Mouse (Mus musculus) C2C12 (cell line): ENCODE data around the gene Kif16b. TPM values are rescaled to one million over a fixed set of nuclear protein-coding genes. Genes with fewer than 3 reads are reported as not detected.

ENCODE experiments used
- H3K27me3 ChIP-seq: one replicate; pipeline ENCODE4 v1.6.1; 2011; ENCODE audit not compliant: control insufficient read depth, insufficient read depth, insufficient read length
- H3K36me3 ChIP-seq: one replicate; pipeline ENCODE4 v1.6.1; 2011; ENCODE audit not compliant: control insufficient read depth, insufficient read depth
- H3K4me3 ChIP-seq: one replicate; pipeline ENCODE4 v1.5.1; 2011; ENCODE audit warnings: mild to moderate bottlenecking, control low read depth; ENCODE audit not compliant: poor library complexity, insufficient read depth, severe bottlenecking
- H3K79me2 ChIP-seq: one replicate; pipeline ENCODE4 v1.6.1; 2011; ENCODE audit not compliant: control insufficient read depth, insufficient read depth
- H3K79me3 ChIP-seq: one replicate; pipeline ENCODE4 v1.6.1; 2011; ENCODE audit warnings: low read depth, control low read depth
- H3ac ChIP-seq: one replicate; pipeline ENCODE3; 2011; ENCODE audit warnings: low read depth; ENCODE audit not compliant: control insufficient read depth, insufficient read length
- CEBPB ChIP-seq: IDR thresholded peaks from one replicate; pipeline ENCODE4 v1.6.1; 2011; ENCODE audit warnings: low read depth, mild to moderate bottlenecking, control low read depth, moderate library complexity
- CTCF ChIP-seq: IDR thresholded peaks from one replicate; pipeline ENCODE4 v1.5.1; 2011; ENCODE audit not compliant: control insufficient read depth, insufficient read depth, insufficient read length
- FOSL1 ChIP-seq: IDR thresholded peaks from one replicate; pipeline ENCODE4 v1.8.0; 2011; ENCODE audit warnings: mild to moderate bottlenecking, low read length; ENCODE audit not compliant: poor library complexity, insufficient read depth, severe bottlenecking
- MAX ChIP-seq: IDR thresholded peaks from one replicate; pipeline ENCODE4 v1.6.1; 2011; ENCODE audit warnings: mild to moderate bottlenecking, control low read depth
- MYOD1 ChIP-seq: IDR thresholded peaks from one replicate; pipeline ENCODE4 v1.6.1; 2011; ENCODE audit warnings: low read depth; ENCODE audit not compliant: control insufficient read depth, insufficient read length
- MYOG ChIP-seq: IDR thresholded peaks from one replicate; pipeline ENCODE4 v1.6.1; 2011; ENCODE audit not compliant: control insufficient read depth, insufficient read length; ENCODE audit errors: extremely low read depth
- USF1 ChIP-seq: IDR thresholded peaks from one replicate; pipeline ENCODE4 v1.6.1; 2011; ENCODE audit warnings: low read depth, mild to moderate bottlenecking, control low read depth, moderate library complexity
- polyA plus RNA-seq: library from polyadenylated mRNA; unstranded; fragments of >200 nt; fragmentation: generic; extraction: Trizol; gene quantifications from one replicate; pipeline ENCODE4 v1.2.1, GENCODE M21; 2012; ENCODE audit warnings: missing spikeins

Kif16b gene
- polyA plus RNA-seq, 1 experiment: 2.2 TPM

DNA sequence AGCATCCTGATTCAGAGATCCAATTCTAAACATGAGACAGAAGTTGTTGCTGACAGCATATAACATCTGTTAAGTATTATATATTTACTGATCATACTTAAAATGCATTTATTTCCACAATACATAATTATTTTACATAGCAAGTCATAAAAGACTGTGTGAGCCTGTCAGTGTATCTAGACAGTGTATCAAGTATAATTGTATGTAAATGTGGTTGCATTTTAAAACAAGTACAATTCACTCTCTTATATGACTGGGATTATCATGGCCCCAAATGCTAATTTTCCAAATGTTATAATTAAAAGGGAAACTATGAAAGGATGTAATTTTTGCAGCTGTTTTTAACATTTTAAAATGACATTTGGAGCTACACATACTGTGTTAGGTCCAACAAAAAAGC lies 182.3 kb downstream of the Kif16b start:
- no peaks in the 10 kb centered on the region for H3K36me3 ChIP-seq
- TF ChIP-seq USF1: no peak
- no peak for TF ChIP-seq MYOG
- no peak for TF ChIP-seq MYOD1
- TF ChIP-seq MAX: no peak
- TF ChIP-seq CTCF: no peak
- TF ChIP-seq CEBPB: no peak
- TF ChIP-seq FOSL1: no peak
- no peak overlapping the region for H3K4me3 ChIP-seq

GRCm38 (mm10) chr2:142717591-142717990 lies 183.7 kb downstream of the Kif16b start:
- Histone ChIP-seq H3ac (no peak overlapping the region), H3K36me3 (no peaks in the 10 kb centered on the region), H3K79me3 (no peaks in the 10 kb centered on the region), H3K4me3 (no peak overlapping the region), H3K79me2 (no peaks in the 10 kb centered on the region), H3K27me3 (no peaks in the 10 kb centered on the region)
- TF ChIP-seq MAX (no peak), USF1 (no peak), CEBPB (no peak), MYOD1 (no peak), MYOG (no peak), CTCF (no peak), FOSL1 (no peak)

More for the DNA sequence above, 182.3 kb downstream of the Kif16b start:
- H3K79me3 ChIP-seq: no peaks in the 10 kb centered on the region
- no peak overlapping the region for H3ac ChIP-seq
- no peaks in the 10 kb centered on the region for H3K79me2 ChIP-seq
- H3K27me3 ChIP-seq: no peaks in the 10 kb centered on the region

- Histone ChIP-seq H3K27me3 (no peaks in the 10 kb centered on the region), H3K79me3 (no peaks in the 10 kb centered on the region), H3K4me3 (no peak overlapping the region), H3K36me3 (no peaks in the 10 kb centered on the region), H3K79me2 (no peaks in the 10 kb centered on the region), H3ac (no peak overlapping the region)
- TF ChIP-seq CTCF (no peak), MYOG (no peak), MAX (no peak)
These were observed 185.4 kb downstream of the Kif16b start for GRCm38 (mm10) chr2:142715912-142716260.

- Histone ChIP-seq H3K79me2 (no peaks in the 10 kb centered on the region), H3K4me3 (no peak overlapping the region), H3K79me3 (no peaks in the 10 kb centered on the region), H3K36me3 (no peaks in the 10 kb centered on the region), H3ac (no peak overlapping the region), H3K27me3 (no peaks in the 10 kb centered on the region)
- TF ChIP-seq MAX (no peak), USF1 (no peak), MYOG (no peak), CEBPB (no peak), FOSL1 (no peak), MYOD1 (no peak)
These were observed 186.0 kb downstream of the Kif16b start for GRCm38 (mm10) chr2:142715186-142715911.

- no peaks in the 10 kb centered on the region for H3K79me2 ChIP-seq
- no peak overlapping the region for H3K4me3 ChIP-seq
- no peaks in the 10 kb centered on the region for H3K27me3 ChIP-seq
- H3ac ChIP-seq: no peak overlapping the region
- no peak for TF ChIP-seq MAX
- TF ChIP-seq CTCF: no peak
- no peak for TF ChIP-seq MYOD1
- TF ChIP-seq USF1: no peak
- TF ChIP-seq FOSL1: no peak
- no peaks in the 10 kb centered on the region for H3K79me3 ChIP-seq
- H3K36me3 ChIP-seq: no peaks in the 10 kb centered on the region
These were observed 188.6 kb downstream of the Kif16b start for GRCm38 (mm10) chr2:142712727-142713126.

- TF ChIP-seq MAX (no peak), MYOG (no peak), MYOD1 (no peak), CTCF (no peak), FOSL1 (no peak), CEBPB (no peak), USF1 (no peak)
These were observed 192.0 kb downstream of the Kif16b start for GRCm38 (mm10) chr2:142709326-142709725.

More at GRCm38 (mm10) chr2:142709326-142709725, 192.0 kb downstream of the Kif16b start:
- no peaks in the 10 kb centered on the region for H3K79me3 ChIP-seq
- no peaks in the 10 kb centered on the region for H3K27me3 ChIP-seq
- no peaks in the 10 kb centered on the region for H3K36me3 ChIP-seq
- H3K79me2 ChIP-seq: no peaks in the 10 kb centered on the region
- H3ac ChIP-seq: no peak overlapping the region
- H3K4me3 ChIP-seq: no peak overlapping the region
